Mouse (Mus musculus): ENCODE results near the gene Wtap.
"Not testable (repeated sequence)": the region's sequence is repeated elsewhere in the genome, so short reads cannot be mapped to it uniquely, and the experiment has no call there.

Gene Wtap

DNA sequence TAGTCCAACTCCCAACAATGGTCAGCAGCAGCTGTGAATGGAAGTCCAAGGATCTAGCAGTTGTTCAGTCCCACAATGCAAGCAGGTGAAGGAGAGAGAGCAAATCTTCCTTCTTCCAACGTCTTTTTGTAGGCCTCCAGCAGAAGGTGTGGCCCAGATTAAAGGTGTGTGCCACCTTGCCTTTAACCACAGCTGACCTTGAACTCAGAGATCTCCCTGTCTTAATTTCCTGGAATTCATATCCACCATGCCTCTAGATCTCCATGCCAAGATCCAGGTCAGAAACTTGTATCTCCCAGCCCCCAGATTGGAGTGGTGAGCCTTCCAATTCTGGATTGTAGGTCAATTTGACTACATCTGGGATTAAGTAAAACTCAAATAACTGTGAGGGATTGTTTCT lies at the start of gene Wtap:
Gene Wtap, minus strand, starts transcription at position 101 of the 400 bp plus-strand sequence.
- DNase-seq (ENCODE audit: low spot score in 2 of 2), result no peak

DNA sequence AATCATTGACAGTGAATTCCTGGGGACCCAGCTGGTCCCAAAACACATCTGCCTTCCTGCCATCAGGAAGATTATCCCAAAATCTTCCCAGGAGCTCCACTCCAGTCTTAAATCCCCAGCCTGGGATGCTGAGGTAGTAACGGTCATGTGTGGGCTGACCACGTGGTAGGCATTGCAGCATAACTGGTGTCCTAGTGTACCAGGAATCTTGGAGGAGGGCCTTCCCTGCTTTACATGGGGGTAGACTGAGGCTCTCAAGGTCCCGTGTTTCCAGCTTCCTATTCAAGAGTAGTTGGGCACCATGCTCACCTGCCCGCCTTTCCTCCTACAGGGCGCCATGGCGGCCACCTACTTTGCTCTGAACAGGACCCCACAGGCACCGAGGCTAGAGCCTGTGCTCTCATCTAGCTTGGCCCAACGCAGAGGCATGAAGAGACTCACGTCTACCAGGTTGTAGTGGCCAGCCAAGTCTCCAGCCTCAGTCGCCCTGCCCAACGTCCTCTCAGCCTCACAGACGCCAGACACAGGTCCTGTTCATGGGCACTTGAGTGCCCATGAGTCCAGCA lies 42.7 kb upstream of the Wtap start:
- DNase-seq (ENCODE audit: low spot score in 2 of 2), result not testable (repeated sequence)

DNA sequence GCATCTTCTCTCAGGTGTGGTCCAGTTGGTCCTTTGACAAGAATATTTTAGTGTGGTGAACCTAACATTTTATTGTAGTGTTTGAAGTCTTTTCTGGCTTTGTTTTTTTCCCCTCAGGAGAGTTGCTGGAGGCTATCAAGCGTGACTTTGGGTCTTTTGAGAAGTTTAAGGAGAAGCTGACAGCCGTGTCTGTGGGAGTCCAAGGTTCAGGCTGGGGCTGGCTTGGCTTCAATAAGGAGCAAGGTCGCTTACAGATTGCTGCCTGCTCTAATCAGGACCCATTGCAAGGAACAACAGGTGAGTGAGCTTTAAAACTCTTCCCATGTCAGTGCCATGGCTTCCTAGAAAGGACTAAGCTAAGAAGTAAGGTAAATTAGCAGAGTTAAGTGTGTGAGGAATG lies 19.3 kb upstream of the Wtap start:
- no peak for DNase-seq (ENCODE audit: low spot score in 2 of 2)

DNA sequence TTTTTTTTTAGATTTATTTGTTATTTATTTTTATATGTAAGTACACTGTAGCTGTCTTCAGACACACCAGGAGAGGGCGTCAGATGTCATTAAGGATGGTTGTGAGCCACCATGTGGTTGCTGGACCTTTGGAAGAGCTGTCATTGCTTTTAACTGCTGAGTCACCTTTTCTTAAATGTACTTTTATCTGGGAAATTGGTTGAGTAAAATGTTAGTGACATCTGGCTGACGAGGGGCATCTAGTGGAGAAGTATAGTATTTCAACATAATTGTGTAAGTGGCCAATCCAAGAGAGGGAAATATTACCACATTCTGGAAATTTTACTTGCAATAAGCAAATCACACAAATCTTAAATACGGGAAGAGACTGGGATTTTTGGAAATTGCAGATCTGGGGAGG lies 15.9 kb upstream of the Wtap start:
- peak; percentile 16 to 25 for DNase-seq (ENCODE audit: low spot score in 2 of 2)

DNA sequence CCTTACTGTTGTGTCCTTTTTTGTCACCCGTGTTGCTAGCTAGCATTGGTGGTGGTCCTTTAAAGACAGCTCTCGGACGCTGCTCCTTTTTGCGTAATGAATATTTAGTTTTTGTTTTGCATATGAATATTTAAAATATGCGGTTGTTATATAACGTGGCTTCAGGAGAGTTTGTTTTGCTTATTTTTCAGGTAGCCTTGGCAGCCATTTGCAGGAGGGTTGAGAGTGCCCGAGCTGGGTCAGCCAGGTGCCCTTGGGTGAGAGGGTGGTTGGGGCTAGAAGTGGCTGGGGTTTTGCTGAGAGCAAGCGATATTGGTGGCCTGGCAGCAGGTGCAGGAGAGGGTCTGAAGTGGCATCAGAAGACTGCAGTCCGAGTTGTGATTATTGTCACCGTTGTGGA lies 14.6 kb upstream of the Wtap start:
- no peak for DNase-seq (ENCODE audit: low spot score in 2 of 2)

DNA sequence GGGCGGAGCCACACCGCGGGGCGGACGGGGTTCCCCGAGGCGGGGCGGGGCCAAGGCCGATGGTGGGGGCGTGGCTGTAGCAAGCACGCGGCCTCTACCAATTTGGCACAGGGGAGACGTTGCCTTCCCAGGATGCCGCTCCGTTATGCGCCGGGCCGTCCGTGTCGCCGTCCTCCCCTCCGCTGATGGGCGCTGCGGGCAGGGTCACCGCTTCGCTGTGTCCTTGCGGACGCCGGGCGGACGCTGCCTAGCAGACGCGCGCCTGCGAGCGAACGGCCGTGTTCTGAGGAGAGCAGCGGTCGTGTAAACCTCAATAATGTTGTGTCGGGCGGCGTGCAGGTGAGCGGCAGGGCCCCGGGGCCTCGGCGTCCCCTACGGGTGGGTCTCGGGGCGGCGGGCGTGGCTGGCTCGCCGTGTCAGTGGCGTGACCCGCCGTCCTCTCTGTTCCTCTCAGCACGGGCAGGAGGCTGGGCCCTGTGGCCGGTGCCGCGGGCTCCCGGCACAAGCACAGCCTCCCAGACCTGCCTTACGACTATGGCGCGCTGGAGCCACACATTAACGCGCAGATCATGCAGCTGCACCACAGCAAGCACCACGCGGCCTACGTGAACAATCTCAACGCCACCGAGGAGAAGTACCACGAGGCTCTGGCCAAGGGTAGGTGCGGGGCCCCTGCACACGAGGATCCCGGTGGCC lies 13.9 kb upstream of the Wtap start:
- DNase-seq (ENCODE audit: low spot score in 2 of 2), result peak; percentile 97 to 98

DNA sequence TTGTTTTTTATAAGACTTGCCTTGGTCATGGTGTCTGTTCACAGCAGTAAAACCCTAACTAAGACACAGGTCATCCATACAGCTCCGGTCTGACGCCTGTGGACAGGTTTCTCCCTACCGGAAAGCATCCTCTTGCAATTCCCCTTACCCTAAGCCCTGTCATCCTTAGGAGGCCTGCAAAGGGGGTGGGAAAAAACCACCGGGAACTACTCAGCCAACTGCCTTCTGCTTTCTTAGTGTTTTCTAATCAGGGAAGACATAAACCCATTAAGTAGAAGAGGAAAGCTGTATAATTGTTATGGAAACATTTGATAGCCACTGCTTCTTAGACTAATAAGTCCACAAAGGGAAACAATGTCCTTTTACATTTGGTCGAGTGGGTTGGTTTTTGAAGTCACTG lies 13.0 kb upstream of the Wtap start:
- no peak for DNase-seq (ENCODE audit: low spot score in 2 of 2)

DNA sequence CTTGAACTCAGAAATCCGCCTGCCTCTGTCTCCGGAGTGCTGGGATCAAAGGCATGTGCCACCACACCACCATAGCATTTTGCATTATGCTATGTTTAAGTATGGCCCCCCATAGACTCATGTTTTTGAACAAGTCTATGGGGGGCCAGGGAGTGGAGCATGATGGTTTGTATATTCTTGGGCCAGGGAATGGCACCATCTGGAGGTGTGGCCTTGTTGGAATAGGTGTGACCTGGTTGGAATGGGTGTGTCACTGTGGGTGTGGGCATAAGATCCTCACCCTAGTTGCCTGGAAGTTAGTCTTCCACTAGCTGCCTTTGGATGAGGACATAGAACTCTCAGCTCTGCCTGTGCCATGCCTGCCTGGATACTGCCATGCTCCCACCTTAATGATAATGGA lies 12.6 kb upstream of the Wtap start, which contains the start of gene Sod2:
Gene Sod2, plus strand, starts transcription at position 301 of the 400 bp plus-strand sequence.
- DNase-seq (ENCODE audit: low spot score in 2 of 2), result not testable (repeated sequence)

DNA sequence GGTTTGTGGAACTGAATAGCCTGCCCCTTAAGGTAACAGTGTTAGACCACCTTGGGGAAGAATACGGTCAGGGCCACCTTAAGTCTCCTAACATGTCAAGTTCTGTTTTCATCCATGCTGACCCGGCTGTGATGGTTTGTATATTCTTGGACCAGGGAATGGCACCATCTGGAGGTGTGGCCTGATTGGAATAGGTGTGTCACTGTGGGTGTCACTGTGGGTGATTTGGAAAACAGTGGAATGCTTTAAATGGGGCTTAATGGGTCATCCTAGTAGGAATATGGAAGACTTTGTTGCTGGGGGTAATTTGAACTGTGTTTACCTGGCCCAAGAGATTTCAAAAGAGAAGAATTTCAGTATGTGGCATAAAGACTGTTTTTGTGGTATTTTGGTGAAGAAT lies 10.5 kb upstream of the Wtap start:
- DNase-seq (ENCODE audit: low spot score in 2 of 2), result not testable (repeated sequence)

DNA sequence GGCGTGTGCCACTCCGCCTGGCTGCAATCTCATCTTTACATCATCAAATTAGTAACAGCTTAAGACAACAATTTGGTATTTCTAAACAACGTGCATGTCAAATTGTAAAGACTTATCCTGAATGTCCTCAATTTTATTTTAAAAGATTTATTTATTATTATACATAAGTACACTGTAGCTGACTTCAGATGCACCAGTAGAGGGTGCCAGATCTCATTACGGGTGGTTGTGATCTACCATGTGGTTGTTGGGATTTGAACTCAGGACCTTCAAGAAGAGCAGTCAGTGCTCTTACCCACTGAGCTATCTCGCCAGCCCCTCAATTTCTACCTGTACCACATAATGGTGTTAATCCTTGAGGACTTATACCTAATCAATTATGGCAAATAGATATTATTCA lies 8.3 kb upstream of the Wtap start:
- DNase-seq (ENCODE audit: low spot score in 2 of 2), result not testable (repeated sequence)

DNA sequence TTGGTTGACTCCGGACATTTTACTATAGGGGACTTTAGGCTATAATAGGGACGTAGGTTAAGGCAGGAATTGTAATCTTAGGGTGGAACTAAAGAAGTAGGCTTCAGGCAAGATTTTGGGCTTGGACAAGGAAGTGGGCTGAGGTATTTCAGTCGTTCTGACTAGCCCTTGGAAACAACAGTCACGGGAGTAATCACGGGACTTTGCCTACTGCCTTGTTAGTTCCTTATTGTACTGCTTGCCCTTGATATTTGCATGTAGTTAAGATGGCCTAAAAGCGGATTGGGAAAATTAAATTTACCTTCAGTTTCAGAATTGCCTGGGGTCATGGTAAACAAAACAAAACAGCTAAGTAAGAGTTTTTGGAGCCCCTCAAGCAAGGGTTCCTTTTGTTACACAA lies 5.1 kb upstream of the Wtap start:
- no peak for DNase-seq (ENCODE audit: low spot score in 2 of 2)

DNA sequence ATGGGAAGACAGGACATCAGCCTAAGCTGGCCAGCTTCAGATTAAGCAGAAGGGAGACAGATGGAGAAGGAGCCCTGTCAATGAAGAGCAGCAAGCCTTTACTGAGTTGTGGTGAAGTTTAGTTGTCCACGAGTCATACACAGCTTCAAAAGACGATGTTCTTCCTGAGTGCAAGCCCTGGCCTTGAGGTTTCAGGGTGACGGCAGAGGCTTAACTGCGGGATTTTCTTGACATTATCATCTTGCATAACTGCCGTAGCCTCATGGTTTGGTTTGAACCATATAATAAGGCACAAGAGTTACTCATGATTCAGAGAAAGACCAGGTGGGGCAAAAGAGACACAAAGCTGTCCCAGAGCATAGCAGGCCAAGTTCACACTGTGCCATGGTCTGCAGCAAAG lies 3.9 kb upstream of the Wtap start:
- no peak for DNase-seq (ENCODE audit: low spot score in 2 of 2)

DNA sequence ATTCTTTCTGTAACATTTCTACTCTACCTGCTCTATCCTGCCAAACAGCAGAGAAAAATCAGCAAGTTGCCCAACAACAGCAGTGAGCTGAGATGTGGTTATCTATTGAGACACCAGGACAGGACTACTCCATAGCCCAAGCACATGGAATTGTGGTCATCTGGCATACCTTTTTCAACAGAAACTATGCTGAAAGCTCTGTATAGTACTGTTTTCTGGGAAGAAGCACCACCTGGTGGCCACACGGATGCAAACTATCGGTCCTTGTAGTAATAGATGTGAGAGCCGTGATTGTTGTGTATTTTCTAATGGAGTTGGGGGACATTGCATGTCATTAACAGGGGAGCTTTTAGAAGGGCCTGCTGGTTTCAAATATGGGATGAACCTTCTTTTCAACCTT lies 2.4 kb upstream of the Wtap start:
- DNase-seq (ENCODE audit: low spot score in 2 of 2), result peak; percentile 70 to 84

DNA sequence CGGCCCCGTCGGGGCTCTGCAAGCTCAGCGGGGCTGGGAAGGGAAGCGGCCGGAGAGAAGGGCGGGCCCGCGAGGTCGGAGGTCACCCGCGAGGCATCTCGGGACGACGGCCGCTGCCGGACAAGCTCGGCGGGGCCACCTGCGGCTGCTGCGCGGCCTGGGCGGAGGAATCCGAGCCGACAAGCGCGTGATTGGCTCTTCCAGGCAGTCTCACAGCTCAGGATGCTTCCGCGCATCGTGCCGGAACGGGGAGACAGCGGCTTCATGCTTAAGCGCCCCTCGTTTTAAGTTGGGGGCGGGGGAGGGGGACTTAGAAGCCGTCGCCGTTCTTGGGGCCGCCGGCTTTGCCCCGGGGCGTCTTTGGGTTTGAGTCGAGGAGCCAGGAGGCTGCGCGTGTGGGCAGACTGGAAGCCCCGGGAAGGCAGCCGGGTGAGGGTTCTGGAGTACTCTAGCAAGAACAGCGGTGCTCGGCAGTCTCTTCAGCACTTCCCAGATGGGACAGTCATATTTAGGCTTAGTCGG lies 1.4 kb downstream of the Wtap start:
- peak; percentile 93 for DNase-seq (ENCODE audit: low spot score in 2 of 2)

DNA sequence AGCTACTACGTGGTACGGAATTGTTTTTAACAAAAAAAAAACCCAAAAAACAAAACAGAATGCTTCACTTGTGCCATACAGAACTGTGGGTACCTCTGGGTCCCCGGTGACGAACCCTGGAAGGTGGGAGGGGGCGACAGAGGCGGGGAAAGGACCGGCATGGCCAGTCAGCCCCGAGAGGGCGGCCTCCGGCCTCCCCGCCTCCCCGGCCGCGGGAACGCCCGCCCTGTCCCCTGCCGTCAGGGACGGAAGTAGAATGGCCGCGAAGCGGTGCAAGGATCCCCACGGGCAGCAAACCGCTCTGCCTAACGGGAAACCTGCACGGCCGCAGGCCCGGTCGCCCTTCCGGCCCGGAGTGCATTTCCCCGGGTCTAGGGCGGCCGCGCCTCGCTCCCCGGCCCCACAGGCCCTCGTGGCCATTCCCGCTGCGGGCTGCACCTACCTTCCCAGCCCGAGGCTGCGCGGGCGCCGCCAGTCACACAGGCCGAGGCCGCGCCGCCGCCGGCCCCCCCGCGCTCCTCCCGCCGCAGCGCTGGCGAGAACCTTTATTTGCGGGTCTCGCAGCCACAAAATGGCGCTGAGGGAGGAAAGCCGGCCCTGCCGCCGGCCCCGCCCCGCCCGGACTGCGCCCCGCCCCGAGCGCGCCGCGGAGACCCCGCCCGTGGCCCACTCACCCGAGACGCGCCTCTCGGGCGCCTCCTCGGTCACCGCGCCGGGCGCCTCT lies 2.2 kb downstream of the Wtap start:
- peak; percentile 77 to 81 for DNase-seq (ENCODE audit: low spot score in 2 of 2)

DNA sequence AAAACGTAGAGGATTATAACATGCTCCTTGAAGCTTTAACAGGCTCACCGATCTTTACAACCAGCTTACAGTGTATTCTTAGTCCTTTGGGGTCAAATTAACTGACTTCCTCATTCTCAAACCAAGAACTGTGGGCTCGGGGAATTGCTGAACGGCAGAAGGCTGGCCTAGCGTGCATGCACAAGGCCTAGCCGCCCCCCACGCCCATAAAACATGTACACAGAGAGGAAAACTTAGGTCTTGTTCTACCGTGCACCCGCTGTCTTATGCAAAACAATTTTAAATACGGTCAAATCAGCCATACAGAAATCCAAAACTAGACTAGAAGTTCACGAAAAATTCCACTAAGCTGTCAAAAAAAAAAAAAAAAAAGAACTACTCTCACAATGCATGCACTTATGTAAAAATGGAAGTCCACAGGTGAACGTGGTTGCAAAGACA lies 2.8 kb downstream of the Wtap start:
- DNase-seq (ENCODE audit: low spot score in 2 of 2), result peak; percentile 34 to 35

DNA sequence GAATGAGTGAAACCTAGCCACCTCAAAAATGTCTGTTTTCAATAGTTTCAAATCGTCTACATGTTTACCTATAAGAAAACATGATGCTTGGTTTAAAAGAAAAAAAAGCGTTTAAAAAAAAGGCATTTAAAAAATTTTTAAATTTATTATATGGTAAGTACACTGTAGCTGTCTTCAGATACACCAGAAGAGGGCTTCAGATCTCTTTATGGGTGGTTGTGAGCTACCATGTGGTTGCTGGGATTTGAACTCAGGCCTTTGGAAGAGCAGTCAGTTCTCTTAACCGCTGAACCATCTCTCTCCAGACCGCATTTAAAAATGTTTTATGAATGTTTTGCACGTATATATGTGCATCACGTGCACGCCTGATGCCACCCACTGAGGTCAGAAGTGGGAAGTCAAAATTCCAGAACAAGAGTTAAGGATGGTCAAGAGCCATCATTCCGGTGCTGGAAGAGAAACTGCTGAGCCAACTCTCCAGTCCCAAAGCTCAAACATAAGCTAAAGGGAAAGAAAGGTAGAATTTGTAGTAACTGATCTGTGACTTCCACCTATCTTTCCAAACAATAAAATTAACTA lies 3.3 kb downstream of the Wtap start:
- no peak for DNase-seq (ENCODE audit: low spot score in 2 of 2)

DNA sequence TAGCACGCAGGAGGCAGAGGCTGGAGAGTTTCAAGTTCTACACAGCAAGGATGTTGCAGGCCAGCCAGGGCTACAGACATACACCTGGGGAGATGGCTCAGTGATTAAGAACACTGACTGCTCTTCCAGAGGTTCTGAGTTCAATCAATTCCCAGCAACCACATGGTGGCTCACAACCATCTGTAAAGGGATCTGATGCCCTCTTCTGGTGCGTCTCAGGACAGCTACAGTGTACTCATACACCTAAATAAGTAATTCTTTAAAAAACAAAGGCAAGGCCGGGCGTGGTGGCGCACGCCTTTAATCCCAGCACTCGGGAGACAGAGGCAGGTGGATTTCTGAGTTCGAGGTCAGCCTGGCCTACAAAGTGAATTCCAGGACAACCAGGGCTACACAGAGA lies 5.9 kb downstream of the Wtap start:
- not testable (repeated sequence) for DNase-seq (ENCODE audit: low spot score in 2 of 2)

DNA sequence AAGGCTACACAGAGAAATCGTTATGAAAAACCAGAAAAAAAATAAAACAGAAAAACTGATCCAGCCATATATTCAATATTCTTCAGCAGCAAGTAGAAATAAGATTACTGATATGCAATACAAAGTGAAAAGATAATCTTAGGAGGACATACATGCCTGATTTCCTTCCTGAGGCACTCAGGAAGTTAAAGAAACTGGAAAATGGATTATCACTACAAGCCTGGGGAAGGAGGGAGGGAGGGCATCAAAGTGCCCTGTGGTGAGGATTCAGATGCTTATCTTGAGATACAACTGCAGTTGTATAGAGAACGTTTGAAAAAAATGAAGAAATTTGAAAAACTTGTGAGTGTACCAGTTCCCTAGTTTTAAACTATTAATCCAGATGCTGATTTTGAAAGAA lies 10.0 kb downstream of the Wtap start:
- DNase-seq (ENCODE audit: low spot score in 2 of 2), result no peak

DNA sequence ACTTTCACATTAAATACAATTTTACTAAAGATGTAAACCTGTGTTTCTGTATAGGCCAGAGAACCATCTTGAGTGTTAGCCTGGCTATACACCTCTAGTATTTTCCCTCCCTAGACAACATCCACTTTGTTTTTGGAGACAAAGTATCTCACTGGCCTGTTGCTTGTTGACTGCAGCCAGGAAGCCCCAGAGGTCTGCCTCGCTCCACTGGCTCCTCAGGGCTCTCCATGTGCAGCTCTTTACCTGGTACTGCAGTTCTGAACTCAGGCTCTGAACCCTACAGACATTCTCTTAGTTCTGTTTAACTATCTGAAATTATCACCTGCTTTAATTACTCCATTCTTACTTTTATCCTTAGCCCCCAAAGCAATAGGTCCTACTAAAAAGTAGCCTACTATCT lies 15.4 kb downstream of the Wtap start:
- DNase-seq (ENCODE audit: low spot score in 2 of 2), result no peak

DNA sequence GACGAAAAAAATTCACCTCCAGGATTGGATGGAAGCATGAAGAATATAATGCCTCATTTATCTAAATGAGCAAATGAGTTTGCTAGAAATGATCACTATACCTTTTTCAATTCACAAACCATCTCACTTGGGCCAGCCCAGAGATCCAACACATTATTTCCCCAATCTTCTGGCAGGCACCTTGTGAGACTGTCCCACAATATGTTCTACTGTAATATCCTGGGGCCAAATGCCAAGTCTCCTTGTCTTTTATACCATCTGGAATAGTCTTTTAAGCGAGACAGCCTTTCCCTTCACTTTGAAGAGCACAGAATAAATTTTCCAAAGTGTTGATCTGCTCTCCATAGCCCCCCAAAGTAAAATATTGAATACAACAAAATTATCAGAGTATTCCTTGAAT lies 20.1 kb downstream of the Wtap start:
- DNase-seq (ENCODE audit: low spot score in 2 of 2), result no peak

DNA sequence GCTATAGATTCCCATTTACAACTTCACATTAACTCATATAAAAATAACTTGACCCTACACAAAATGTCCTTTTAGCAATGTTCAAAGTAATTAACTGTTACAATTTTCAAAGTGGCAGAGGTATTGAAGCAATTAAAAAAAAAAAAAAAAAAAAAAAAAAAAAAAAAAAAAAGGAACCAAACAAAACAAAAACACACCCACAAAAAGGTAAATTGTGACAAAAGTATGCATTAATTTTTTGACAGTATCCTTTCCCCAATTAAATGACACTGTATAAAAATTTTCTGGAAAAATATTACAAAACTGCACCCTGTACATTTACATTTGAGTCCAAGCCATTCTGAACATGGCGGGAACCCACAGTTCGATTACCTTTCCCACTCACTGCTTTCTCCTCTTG lies 26.8 kb downstream of the Wtap start:
- no peak for DNase-seq (ENCODE audit: low spot score in 2 of 2)
